Mouse (Mus musculus) forebrain, embryonic 10.5 days (tissue): Measurements from ENCODE around the gene Rnf167. TPM values are rescaled to one million over a fixed set of nuclear protein-coding genes. Genes with fewer than 3 reads are reported as not detected.

Experiments used
- DNase-seq: peaks from one replicate; pipeline ENCODE4 v3.0.0-alpha.2; 2017; ENCODE audit warnings: low spot score; ENCODE audit errors: extremely low spot score
- H3K27ac ChIP-seq: fragments of 300-500 bp; sonication (generic); 2 replicates; pipeline ENCODE4 v1.5.1; 2016; ENCODE audit warnings: mild to moderate bottlenecking
- H3K27me3 ChIP-seq: fragments of 300-500 bp; sonication (generic); 2 replicates; pipeline ENCODE4 v1.6.1; 2016; ENCODE audit warnings: mild to moderate bottlenecking; ENCODE audit not compliant: poor library complexity, severe bottlenecking
- H3K36me3 ChIP-seq: fragments of 300-500 bp; sonication (generic); replicated peaks from 2 replicates; pipeline ENCODE4 v1.6.1; 2016; ENCODE audit warnings: mild to moderate bottlenecking, moderate library complexity
- H3K4me1 ChIP-seq: fragments of 300-500 bp; sonication (generic); 2 replicates; pipeline ENCODE4 v1.6.1; 2016
- H3K4me3 ChIP-seq: fragments of 300-500 bp; sonication (generic); 2 replicates; pipeline ENCODE4 v1.5.1; 2016; ENCODE audit warnings: mild to moderate bottlenecking, moderate library complexity
- H3K9me3 ChIP-seq: fragments of 300-500 bp; sonication (generic); 2 replicates; pipeline ENCODE4 v1.6.1; 2016; ENCODE audit warnings: mild to moderate bottlenecking, moderate library complexity
- WGBS: fragments of 180-500 bp; shearing (Covaris S2); methylation state at CpG from one replicate; pipeline ENCODE4 v1.1.7; 2016; 5-methylcytosine and 5-hydroxymethylcytosine counted together
- polyA plus RNA-seq: library from polyadenylated mRNA; unstranded; fragments of >200 nt; fragmentation: Nextera tagmentation; extraction: Ambion mirVana; gene quantifications from 2 replicates; pipeline ENCODE4 v1.2.1, GENCODE M21; 2016

The Rnf167 gene
- polyA plus RNA-seq, 1 experiment from 2014 or later: 71.3 TPM

DNA sequence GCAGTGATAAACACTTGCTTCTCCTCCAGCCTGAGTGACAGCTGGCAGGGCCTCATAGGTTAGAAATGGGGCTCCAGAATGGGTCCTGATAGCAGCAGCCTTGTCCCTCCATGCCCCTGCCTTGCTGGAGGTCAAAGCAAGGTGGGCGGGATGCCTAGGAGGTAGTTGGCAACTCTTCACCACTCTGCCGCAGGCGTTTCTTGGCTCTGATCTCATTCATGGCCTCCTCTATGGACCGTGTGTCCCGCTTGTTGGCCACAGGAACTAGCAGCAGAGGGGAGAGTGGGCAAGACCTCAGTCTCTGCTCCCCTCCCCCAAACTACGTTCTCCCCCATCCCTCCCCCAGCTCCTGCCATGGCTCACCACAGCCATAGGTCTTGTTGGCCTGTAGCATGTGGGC is 16.9 kb downstream of the Rnf167 start:
- DNase-seq: no peak
- H3K9me3 ChIP-seq: no peaks in the 10 kb centered on the region
- peaks cover 82% of the 10 kb centered on the region for H3K36me3 ChIP-seq
- no peaks in the 10 kb centered on the region for H3K27me3 ChIP-seq
- peaks cover 22% of the 10 kb centered on the region for H3K4me1 ChIP-seq
- no peak overlapping the region for H3K27ac ChIP-seq
- WGBS: 91% methylated on average over 6 of the region's 6 CpGs
- no peak overlapping the region for H3K4me3 ChIP-seq

GRCm38 (mm10) chr11:70664741-70665140 is 17.7 kb downstream of the Rnf167 start:
- WGBS: 94% methylated on average over 9 of the region's 9 CpGs
- peaks cover 76% of the 10 kb centered on the region for H3K36me3 ChIP-seq
- peaks cover 25% of the 10 kb centered on the region for H3K4me1 ChIP-seq
- H3K9me3 ChIP-seq: no peaks in the 10 kb centered on the region
- no peak overlapping the region for H3K27ac ChIP-seq
- DNase-seq: no peak
- H3K4me3 ChIP-seq: no peak overlapping the region
- no peaks in the 10 kb centered on the region for H3K27me3 ChIP-seq

DNA sequence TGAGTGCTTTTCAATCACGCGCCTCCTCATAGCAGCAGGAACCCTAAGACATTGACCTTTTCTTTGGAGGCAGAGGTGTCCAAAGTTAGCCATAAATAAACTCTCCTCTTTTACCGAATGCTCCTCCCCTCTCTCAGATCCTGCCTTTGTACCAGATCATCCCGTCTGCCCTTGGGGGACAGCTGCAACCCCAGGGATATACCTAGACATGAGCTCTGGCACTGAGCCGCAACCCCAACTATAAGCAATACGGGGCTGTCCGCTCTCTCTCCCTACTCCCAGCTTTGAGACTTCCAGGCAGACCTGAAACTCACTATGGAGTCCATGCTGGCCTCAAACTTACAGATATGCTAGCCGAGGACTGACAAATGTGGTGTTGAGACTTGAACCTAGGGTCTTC is 19.7 kb downstream of the Rnf167 start:
- WGBS: 96% methylated on average over 8 of the region's 8 CpGs
- no peaks in the 10 kb centered on the region for H3K9me3 ChIP-seq
- H3K4me1 ChIP-seq: peaks cover 44% of the 10 kb centered on the region
- DNase-seq: no peak
- H3K36me3 ChIP-seq: peaks cover 66% of the 10 kb centered on the region
- no peak overlapping the region for H3K27ac ChIP-seq
- no peak overlapping the region for H3K4me3 ChIP-seq
- no peaks in the 10 kb centered on the region for H3K27me3 ChIP-seq

DNA sequence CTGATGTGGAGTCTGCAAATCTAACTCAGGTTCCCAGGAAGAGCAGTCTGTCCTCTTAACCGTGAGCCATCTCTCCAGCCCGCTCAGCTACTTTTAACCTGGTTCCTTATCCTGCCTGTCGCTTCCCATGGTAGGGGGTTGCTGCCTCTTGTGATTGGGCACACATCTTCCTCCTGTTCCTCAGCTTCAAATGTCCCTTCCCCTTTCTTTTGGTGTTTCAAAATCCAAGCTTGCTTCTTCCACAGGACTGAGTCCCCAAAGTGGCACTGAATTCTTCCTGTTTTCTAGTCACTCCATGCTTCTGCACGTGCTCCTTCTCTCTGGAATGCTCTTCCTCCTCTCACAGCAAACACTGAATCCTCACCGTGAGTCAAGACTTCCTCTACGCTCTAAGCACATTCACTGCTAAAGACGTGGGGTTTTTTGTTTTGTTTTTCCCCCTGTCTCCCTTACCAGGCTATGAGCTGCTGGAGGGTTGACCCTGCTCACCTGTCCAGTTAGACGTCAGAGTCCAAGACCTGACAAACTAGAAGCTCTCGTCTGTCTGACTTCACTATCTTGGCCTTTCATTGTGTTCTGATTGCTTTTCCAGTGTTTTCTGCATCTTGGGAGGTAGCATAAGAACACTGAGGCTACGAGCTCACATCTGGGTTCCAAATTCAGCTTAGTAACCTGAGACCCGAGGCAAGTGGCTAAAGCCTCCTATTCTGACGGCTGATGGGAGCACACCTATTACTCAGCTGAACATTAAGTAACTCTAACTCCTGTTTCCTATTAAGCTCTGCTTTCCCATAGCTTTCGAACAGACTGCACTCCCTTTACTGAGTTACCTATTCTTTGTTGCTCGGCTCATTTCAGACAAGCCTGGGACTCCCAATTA is 20.5 kb downstream of the Rnf167 start:
- no peaks in the 10 kb centered on the region for H3K9me3 ChIP-seq
- DNase-seq: no peak
- WGBS: 75% methylated on average over 14 of the region's 14 CpGs
- peak overlapping the region; percentile 96 for H3K27ac ChIP-seq
- peaks cover 66% of the 10 kb centered on the region for H3K36me3 ChIP-seq
- H3K4me1 ChIP-seq: peaks cover 47% of the 10 kb centered on the region
- H3K4me3 ChIP-seq: peak overlapping the region; percentile 72
- no peaks in the 10 kb centered on the region for H3K27me3 ChIP-seq

- H3K9me3 ChIP-seq: no peaks in the 10 kb centered on the region
- no peaks in the 10 kb centered on the region for H3K27me3 ChIP-seq
- DNase-seq: no peak
- H3K4me3 ChIP-seq: peak overlapping the region; percentile 72
- H3K36me3 ChIP-seq: peaks cover 61% of the 10 kb centered on the region
- peaks cover 45% of the 10 kb centered on the region for H3K4me1 ChIP-seq
- WGBS: 2% methylated on average over 15 of the region's 15 CpGs
- H3K27ac ChIP-seq: peak overlapping the region; percentile 96
Measured at GRCm38 (mm10) chr11:70668335-70668770, 21.3 kb downstream of the Rnf167 start.

- WGBS: under 1% methylated on average over 44 of the region's 44 CpGs
- Histone ChIP-seq H3K27ac (peak within 1 kb of the TSS; percentile 96), H3K4me1 (peaks cover 47% of the 10 kb centered on the region), H3K9me3 (no peaks in the 10 kb centered on the region), H3K4me3 (peak within 1 kb of the TSS; percentile 72), H3K36me3 (peaks cover 60% of the 10 kb centered on the region), H3K27me3 (no peaks in the 10 kb centered on the region)
- DNase-seq: peak; percentile 96
Measured at GRCm38 (mm10) chr11:70668771-70669505, 21.9 kb downstream of the Rnf167 start, which contains the start of gene Spag7. Gene Spag7, minus strand, starts transcription at chr11:70669416.

- Histone ChIP-seq H3K4me3 (peak overlapping the region; percentile 72), H3K27ac (peak overlapping the region; percentile 96), H3K27me3 (no peaks in the 10 kb centered on the region), H3K4me1 (peaks cover 47% of the 10 kb centered on the region), H3K9me3 (no peaks in the 10 kb centered on the region), H3K36me3 (peaks cover 59% of the 10 kb centered on the region)
- under 1% methylated on average over 31 of the region's 31 CpGs for WGBS
- peak; percentile 82 for DNase-seq
Measured at GRCm38 (mm10) chr11:70669582-70670345, 22.7 kb downstream of the Rnf167 start.

DNA sequence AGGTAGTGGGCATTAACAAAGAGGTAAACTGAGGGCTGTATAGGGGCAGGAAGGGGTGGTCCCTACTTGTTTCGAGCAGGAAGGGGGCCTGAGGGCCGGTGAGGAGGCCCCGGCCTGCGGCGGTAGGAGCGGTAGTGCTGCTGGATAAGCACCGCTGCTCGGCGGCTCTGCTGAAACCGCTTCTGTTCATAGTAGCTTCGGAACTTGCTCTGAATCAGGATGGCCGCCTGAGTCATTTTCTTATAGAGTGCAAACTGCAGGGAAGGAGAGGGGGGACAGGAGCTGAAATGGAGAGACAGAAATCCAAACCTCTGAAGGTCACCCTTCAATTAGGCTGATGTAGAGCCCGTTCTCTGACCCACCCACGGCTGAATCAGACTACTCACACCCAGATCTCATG is 23.4 kb downstream of the Rnf167 start:
- 41% methylated on average over 14 of the region's 14 CpGs for WGBS
- H3K36me3 ChIP-seq: peaks cover 58% of the 10 kb centered on the region
- peak overlapping the region; percentile 72 for H3K4me3 ChIP-seq
- no peak for DNase-seq
- no peaks in the 10 kb centered on the region for H3K9me3 ChIP-seq
- no peaks in the 10 kb centered on the region for H3K27me3 ChIP-seq
- peaks cover 47% of the 10 kb centered on the region for H3K4me1 ChIP-seq
- H3K27ac ChIP-seq: peak overlapping the region; percentile 96

GRCm38 (mm10) chr11:70671333-70672047 is 24.5 kb downstream of the Rnf167 start:
- Histone ChIP-seq H3K9me3 (no peaks in the 10 kb centered on the region), H3K4me1 (peaks cover 47% of the 10 kb centered on the region), H3K27ac (no peak overlapping the region), H3K36me3 (peaks cover 58% of the 10 kb centered on the region), H3K27me3 (no peaks in the 10 kb centered on the region), H3K4me3 (peak overlapping the region; percentile 72; the same call in 1 of the 2 replicates)
- DNase-seq: no peak
- 77% methylated on average over 16 of the region's 16 CpGs for WGBS

DNA sequence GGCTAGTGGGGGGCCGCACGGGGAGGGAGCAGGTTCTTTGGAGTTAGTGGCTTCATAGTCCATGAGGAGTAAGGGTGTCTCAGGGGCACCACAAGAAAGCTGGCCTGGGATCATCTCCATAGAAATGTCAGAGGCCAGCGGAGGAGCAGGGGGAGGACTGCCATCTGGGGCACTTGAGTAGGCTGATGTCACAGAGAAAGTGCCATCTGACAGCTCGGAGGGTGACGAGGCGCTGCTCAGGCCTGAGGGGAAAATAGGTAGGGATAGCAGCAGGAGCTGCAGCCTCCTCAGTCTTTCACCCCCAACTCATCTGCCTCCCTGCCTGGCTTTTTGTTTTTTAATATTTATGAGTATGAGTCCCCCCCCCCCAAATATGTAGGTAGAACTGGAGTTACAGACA is 27.0 kb downstream of the Rnf167 start:
- no peak for DNase-seq
- no peak overlapping the region for H3K27ac ChIP-seq
- peaks cover 31% of the 10 kb centered on the region for H3K4me1 ChIP-seq
- no peak overlapping the region for H3K4me3 ChIP-seq
- peaks cover 59% of the 10 kb centered on the region for H3K36me3 ChIP-seq
- no peaks in the 10 kb centered on the region for H3K9me3 ChIP-seq
- no peaks in the 10 kb centered on the region for H3K27me3 ChIP-seq
- 69% methylated on average over 6 of the region's 6 CpGs for WGBS

GRCm38 (mm10) chr11:70674501-70674900 is 27.5 kb downstream of the Rnf167 start:
- Histone ChIP-seq H3K27ac (no peak overlapping the region), H3K4me1 (peaks cover 30% of the 10 kb centered on the region)

GRCm38 (mm10) chr11:70678092-70678491 is 31.1 kb downstream of the Rnf167 start:
- H3K4me1 ChIP-seq: peaks cover 29% of the 10 kb centered on the region
- no peak for DNase-seq
- no peak overlapping the region for H3K27ac ChIP-seq
- H3K4me3 ChIP-seq: no peak overlapping the region
- 0 out of 2 replicates have a peak, but pooled peaks cover 3% of the 10 kb centered on the region for H3K27me3 ChIP-seq
- 78% methylated on average over 9 of the region's 9 CpGs for WGBS
- no peaks in the 10 kb centered on the region for H3K9me3 ChIP-seq
- peaks cover 67% of the 10 kb centered on the region for H3K36me3 ChIP-seq

More at GRCm38 (mm10) chr11:70674501-70674900, 27.5 kb downstream of the Rnf167 start:
- 74% methylated on average over 11 of the region's 11 CpGs for WGBS
- Histone ChIP-seq H3K36me3 (peaks cover 63% of the 10 kb centered on the region), H3K27me3 (no peaks in the 10 kb centered on the region), H3K9me3 (no peaks in the 10 kb centered on the region), H3K4me3 (no peak overlapping the region)
- no peak for DNase-seq
